ENCODE assay signal across 9 mouse cellular contexts in the genomic region with DNA sequence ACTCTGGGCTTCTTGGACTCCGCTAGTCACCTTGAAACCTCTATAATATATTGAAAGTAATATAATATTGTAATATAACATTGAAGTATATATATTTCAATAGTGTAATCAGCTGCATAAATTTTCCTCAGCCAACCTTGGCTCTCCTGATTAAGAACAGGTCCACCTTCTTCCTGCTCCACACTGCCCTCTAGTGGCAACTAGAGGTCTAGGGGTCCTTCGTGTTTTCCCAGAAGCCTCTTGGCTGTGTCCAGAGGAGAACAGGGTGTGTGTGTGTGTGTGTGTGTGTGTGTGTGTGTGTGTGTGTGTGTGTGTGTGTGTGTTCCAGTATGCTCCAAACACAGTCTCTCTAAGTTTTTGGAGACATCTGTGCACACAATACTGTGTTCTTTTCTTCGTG. TPM values are rescaled to one million over a fixed set of nuclear protein-coding genes. Genes with fewer than 3 reads are reported as not detected.
A peak's percentile ranks its signal among the peaks of the same experiment; 100 is the strongest.
DNase-seq lines count a peak whose midpoint lies in the region; ATAC-seq lines count a peak whose summit lies in the region.
"Had no signal": no experiment of that assay in that cellular context is flagged by ENCODE, and none has a peak within 500 bp of the region (broad histone marks: within the 10 kb centered on the region; RNA-seq: fewer than 3 reads in every experiment).

No protein-coding gene starts in this region.

- H3K4me1 ChIP-seq in stomach, embryonic 16.5 days (ENCODE audit: control insufficient read depth, insufficient read depth, low read length) = peaks cover 12% of the 10 kb centered on the region; the same call in 1 of the 2 replicates

- H3K9me3 ChIP-seq in stomach, embryonic 16.5 days (replicated peaks; ENCODE audit: control insufficient read depth, low read length) = no peaks in the 10 kb centered on the region
- H3K9me3 ChIP-seq: megakaryocyte, embryonic 14.5 days had no signal

- no peaks in the 10 kb centered on the region for H3K27me3 ChIP-seq in stomach, embryonic 16.5 days (ENCODE audit: control insufficient read depth, insufficient read depth, low read length)

- H3K4me2 ChIP-seq in stomach, embryonic 16.5 days (ENCODE audit: low read depth, low read length) = no peak overlapping the region

- no peak overlapping the region for H3K27ac ChIP-seq in stomach, embryonic 16.5 days (ENCODE audit: low read length)

- ATAC-seq in erythroblast, adult 5-6 weeks (replicated peaks; ENCODE audit: low FRiP score, poor library complexity, severe bottlenecking) = peak; percentile 66
- ATAC-seq in hematopoietic stem cell, adult 5-6 weeks (replicated peaks in 1 of 2; ENCODE audit: insufficient read depth in 1 of 2, low FRiP score in 2 of 2, low TSS enrichment in 1 of 2, low read depth in 1 of 2, poor library complexity in 2 of 2, severe bottlenecking in 2 of 2) = peak; percentile 47 to 72; a peak in 2 of 4 replicates
- peak; percentile 51; the same call in 1 of the 2 replicates for ATAC-seq in stomach, embryonic 16.5 days (ENCODE audit: insufficient read depth, low FRiP score)

- no peak overlapping the region for H3K4me3 ChIP-seq in stomach, embryonic 16.5 days (replicated peaks; ENCODE audit: low read length)
- H3K4me3 ChIP-seq: megakaryocyte, embryonic 14.5 days had no signal

- H3K9ac ChIP-seq in stomach, embryonic 16.5 days (ENCODE audit: low read length) = no peak overlapping the region

- H3K36me3 ChIP-seq in stomach, embryonic 16.5 days (ENCODE audit: control insufficient read depth, insufficient read depth, low read length) = no peaks in the 10 kb centered on the region

- intact Hi-C loops in left cerebral cortex, postnatal 14 days (cut with DNase I) = loop anchor here (2.0 kb wide), 1 partner anchor 69 kb away; no protein-coding TSS in a partner anchor

- WGBS in stomach, embryonic 16.5 days = 50% methylated on average over 3 of the region's 3 CpGs

- DNase-seq in layer of hippocampus, adult 11-12 months (ENCODE audit: low spot score) = peak; percentile 70
- DNase-seq in layer of hippocampus, adult 9-10 months (ENCODE audit: low spot score) = no peak
- DNase-seq in adrenal gland, postnatal 36 days = peak; percentile 72 to 82
- peak; percentile 79 to 84 for DNase-seq in left cerebral cortex, postnatal 14 days (ENCODE audit: low spot score in 2 of 2)
- DNase-seq in naive thymus-derived CD4-positive, alpha-beta T cell, adult 2 months (ENCODE audit: low read depth) = peak; percentile 88

RNA-seq across cellular contexts. Expression of gene Tnni1, which starts 8.6 kb away (rescaled TPM):
- under 1 TPM in 1 of 2 experiments, not detected in 1; 0.33 TPM for total RNA-seq in adrenal gland, postnatal 36 days (2021)
- not detected in 2 replicates for total RNA-seq in erythroblast, adult 5-6 weeks (2015; ENCODE audit: low replicate concordance)
- total RNA-seq in erythroblast, adult 5-6 weeks (2017; ENCODE audit: low replicate concordance) = not detected in 2 replicates
- total RNA-seq in hematopoietic stem cell, adult 5-6 weeks (2017) = 0.88 TPM in 1 of 2 replicates, not detected in the other
- 1 to 10 TPM; 2.3 to 2.5 TPM for total RNA-seq in left cerebral cortex, postnatal 14 days (2021)
- polyA plus RNA-seq in stomach, embryonic 16.5 days (2015; fragmentation: Nextera tagmentation; extraction: Ambion mirVana) = 6.2 and 84.9 TPM in 2 replicates

RNA-seq across cellular contexts. Expression of gene Phlda3, which starts 21.9 kb away (rescaled TPM):
- total RNA-seq in adrenal gland, postnatal 36 days (2021) = 10 to 100 TPM; 45.8 to 51.9 TPM
- not detected in 2 replicates for total RNA-seq in erythroblast, adult 5-6 weeks (2015; ENCODE audit: low replicate concordance)
- not detected in 2 replicates for total RNA-seq in erythroblast, adult 5-6 weeks (2017; ENCODE audit: low replicate concordance)
- total RNA-seq in hematopoietic stem cell, adult 5-6 weeks (2017) = 2.6 TPM in 1 of 2 replicates, not detected in the other
- 10 to 100 TPM; 15.0 to 16.6 TPM for total RNA-seq in left cerebral cortex, postnatal 14 days (2021)
- 77.4 and 80.5 TPM in 2 replicates for polyA plus RNA-seq in stomach, embryonic 16.5 days (2015; fragmentation: Nextera tagmentation; extraction: Ambion mirVana)

RNA-seq across cellular contexts. Expression of gene Lad1, which starts 30.6 kb away (rescaled TPM):
- total RNA-seq in adrenal gland, postnatal 36 days (2021) = not detected
- total RNA-seq in erythroblast, adult 5-6 weeks (2015; ENCODE audit: low replicate concordance) = not detected in 2 replicates
- total RNA-seq in erythroblast, adult 5-6 weeks (2017; ENCODE audit: low replicate concordance) = not detected in 2 replicates
- not detected in 2 replicates for total RNA-seq in hematopoietic stem cell, adult 5-6 weeks (2017)
- under 1 TPM; 0.61 to 0.64 TPM for total RNA-seq in left cerebral cortex, postnatal 14 days (2021)
- 109 and 142 TPM in 2 replicates for polyA plus RNA-seq in stomach, embryonic 16.5 days (2015; fragmentation: Nextera tagmentation; extraction: Ambion mirVana)

RNA-seq across cellular contexts. Expression of gene Tnnt2, which starts 48.4 kb away (rescaled TPM):
- total RNA-seq in adrenal gland, postnatal 36 days (2021) = 1 to 10 TPM; 2.5 to 2.6 TPM
- not detected in 2 replicates for total RNA-seq in erythroblast, adult 5-6 weeks (2015; ENCODE audit: low replicate concordance)
- not detected in 2 replicates for total RNA-seq in erythroblast, adult 5-6 weeks (2017; ENCODE audit: low replicate concordance)
- total RNA-seq in hematopoietic stem cell, adult 5-6 weeks (2017) = not detected in 2 replicates
- 1 to 10 TPM; 1.8 to 3.2 TPM for total RNA-seq in left cerebral cortex, postnatal 14 days (2021)
- polyA plus RNA-seq in stomach, embryonic 16.5 days (2015; fragmentation: Nextera tagmentation; extraction: Ambion mirVana) = 40.8 and 48.4 TPM in 2 replicates
